Mouse (Mus musculus) kidney, postnatal 10 days (tissue): ENCODE measurements around the gene Iqgap2.

Experiments
- DNase-seq: peaks from one replicate; pipeline ENCODE4 v3.0.0; 2021; ENCODE audit warnings: mixed read lengths

The Iqgap2 gene

DNA sequence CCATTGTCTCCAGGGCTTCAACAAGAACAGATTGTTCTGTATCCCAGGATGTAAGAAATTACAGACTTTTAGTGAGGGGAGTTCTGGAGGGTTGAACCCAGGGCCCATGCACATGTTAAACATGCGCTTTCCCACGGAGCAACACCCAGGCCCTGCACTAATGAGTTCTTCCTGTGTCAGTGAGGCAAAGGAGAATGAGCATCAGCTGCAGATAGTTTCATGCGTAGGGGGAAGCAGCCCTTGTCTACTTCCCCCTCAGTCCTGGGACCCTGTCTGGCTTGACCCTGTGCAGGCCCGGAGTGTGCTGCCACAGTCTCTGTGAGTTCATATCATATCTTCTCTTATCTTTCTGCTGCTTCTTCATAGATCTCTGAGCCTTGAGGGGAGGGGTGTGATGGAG is 244.5 kb downstream of the Iqgap2 start:
- peak; percentile 52 for DNase-seq

- DNase-seq = peak; percentile 79
Observed at GRCm38 (mm10) chr13:95646687-95647111, 245.0 kb downstream of the Iqgap2 start.

GRCm38 (mm10) chr13:95643740-95644139 is 248.0 kb downstream of the Iqgap2 start:
- no peak for DNase-seq

DNA sequence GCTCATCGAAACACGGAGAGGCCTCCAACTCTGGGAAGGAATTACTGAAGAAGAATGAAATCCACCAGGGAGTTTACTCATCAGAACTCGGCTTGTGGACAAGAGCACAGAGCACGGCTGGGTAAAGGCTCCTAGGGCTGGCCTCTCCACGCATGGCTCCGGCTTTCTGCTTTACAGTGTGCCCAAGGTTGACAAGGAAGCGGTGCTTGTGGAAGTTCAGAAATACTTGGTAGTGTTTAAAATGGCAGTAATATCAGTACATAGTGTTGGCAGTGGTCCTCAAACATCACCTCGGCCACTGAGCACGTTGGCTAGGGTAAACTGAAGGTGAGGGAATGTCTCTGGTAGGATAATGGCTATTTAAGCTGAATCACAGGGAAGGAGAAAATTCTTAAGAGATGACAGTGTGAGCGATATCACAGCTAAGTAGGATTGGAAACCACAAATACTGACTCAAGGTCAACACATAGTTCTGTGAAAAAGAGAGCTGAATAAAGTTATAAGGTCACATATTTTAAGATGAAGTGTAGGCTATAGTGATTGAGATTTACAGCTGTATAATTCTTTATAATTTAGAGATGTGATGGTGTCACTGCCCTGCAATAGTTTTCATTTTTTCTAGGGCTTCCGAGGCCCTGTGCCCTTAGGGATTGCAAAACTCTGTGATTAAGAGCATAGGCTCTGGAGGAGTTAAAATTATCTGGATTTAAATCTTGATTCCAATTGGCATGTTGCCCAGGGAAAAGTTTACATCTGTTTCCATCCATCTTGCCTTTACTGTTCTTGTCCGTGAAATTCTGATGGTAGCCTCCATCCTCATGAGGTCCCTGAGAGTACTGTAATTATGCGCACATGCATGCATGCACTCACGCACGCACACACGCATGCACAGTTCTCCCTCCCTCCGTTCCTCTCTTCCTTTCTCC is 250.4 kb downstream of the Iqgap2 start:
- no peak for DNase-seq

DNA sequence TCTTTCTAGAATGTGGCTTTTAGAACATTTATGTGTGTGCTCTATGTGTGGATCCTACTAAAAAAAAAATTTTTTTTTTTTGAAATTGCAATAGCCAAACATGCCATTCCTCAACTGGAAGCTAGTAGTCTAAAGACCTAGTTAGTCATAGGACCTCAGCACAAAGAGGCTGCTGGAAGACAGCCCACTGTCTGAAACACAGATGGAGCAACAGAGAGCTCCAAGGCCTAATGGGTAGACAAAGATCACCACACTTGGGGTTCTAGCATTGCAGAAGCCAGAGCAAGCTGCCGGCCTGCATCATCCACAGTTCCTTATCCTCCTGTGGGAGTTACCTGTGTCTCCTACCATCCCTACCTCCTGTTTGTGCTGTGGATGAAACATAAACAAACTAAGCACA is 251.3 kb downstream of the Iqgap2 start:
- no peak for DNase-seq

DNA sequence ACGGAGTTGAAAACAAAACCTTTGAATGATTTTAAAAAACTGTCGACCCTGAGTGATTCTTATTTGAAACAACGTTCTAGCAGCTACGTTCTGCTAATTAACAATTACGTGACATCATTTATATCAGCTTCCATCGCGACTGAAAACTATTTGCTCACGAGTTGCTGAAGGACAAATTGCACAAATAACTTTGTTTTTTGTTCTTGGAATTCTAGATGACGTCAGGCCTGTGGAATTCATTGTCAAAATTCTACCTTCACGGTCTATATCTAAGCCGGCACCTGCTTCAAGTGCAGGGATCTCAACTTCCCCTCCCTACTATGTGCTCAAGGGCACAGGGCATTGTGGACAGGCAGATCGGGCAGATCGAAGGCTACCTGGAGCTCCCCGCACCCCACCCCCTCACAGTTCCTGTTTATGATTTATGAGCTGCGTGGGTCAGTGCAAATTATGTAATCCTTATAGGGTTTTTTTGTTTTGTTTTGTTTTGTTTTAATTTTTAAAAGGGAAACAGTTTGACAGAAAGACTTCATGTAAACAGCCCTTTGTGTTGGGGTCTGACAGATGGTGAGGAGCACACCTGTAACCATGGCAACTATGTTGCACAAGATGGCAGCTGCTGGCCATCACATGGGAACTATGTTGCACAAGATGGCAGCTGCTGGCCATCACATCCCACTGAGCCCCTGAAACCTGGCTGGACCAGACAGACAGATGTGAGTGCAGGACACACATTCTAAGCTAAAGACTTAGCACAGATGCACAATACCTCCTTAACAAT is 252.2 kb downstream of the Iqgap2 start:
- peak; percentile 51 for DNase-seq

- peak; percentile 72 for DNase-seq
Observed at GRCm38 (mm10) chr13:95638894-95639293, 252.8 kb downstream of the Iqgap2 start.

DNA sequence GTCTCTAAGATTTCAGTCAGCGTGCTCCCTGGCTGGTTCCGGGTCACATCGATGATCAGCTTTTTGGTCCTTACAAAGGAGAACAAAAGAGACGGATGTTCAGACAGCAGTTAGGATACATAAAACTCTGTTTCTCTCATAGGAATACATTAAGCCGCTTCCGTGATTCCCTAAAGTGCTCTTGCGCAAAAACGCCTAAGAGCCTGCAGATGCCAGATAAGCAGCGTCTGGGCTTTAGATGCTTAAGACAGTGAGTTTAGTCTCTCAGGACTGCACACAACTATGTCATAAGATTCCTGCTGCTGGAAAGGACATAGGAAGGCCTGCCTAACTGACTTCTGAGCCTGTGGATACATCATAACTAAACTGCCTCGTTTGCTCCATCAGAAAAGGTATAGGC is 254.0 kb downstream of the Iqgap2 start:
- no peak for DNase-seq

DNA sequence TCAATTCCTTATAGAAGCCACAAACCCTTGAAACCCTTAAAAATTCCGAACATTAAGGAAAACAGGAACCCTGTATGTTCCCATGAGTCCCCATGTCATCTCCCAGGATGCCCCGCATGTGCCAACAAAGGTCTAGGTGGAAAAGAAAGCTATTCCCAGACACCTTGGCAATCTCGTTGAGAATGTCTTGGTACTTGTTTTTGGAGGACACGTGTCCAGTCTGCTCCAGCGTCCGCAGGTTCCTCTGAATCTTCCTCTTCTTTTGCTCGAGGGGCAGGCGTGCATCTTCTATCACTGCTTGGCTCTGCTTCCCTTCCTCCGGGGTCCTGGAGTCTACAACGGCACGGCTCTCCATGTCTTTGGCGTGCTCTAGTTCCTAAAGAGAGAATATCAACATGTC is 256.4 kb downstream of the Iqgap2 start:
- DNase-seq = no peak

DNA sequence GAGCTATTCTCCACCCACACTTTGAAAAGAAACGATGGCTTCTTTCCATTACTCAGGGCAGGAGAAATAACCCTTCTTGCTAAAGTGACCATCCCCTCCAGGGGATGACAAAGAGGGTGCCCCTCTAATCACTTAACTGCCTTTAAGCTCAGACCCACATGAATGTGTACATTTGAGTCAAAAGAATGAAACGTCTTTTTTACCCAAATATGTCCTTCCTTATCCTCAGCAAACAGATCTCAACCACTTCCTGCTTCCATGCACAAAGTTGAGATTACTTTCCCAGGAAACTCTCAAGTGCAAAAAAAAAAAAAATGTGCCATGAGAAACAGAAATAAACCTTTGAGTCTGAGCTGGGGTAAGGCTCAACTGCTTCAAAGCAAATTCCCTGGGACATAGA is 257.3 kb downstream of the Iqgap2 start:
- no peak for DNase-seq

DNA sequence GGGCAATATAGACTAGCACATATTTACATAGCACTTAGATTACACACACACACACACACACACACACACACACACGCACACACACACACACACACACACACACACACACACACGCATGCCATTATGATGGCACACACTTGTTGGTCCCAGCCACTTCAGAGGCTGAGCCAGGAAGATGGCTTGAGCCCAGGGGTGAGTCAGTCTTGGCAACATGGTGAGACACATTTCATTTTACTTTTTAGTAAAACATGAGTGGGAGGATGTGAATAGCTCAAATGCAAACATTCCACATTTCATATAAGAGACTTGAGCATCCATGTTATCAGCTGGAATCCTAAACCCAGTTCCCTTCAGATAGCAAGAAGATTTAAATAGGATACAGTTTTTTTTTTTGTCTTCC is 258.3 kb downstream of the Iqgap2 start:
- no peak for DNase-seq

DNA sequence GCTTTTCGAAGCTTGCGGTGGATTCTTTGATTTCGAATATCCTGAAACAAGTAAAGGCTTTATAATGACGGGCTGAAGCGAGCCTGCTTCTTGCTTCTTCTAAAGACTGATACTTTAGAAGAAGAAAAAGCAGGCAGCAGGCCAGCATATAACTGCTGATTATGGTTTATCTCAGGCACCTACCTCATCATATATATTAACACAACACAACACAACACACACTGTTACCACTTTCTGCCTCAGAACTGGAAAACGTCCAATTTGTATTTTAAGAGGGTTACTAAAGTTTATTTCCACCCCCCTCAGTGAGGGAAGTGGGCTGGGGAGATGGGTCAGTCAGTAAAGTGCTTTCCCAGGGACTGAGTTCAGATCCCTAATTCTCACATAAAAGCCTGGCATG is 259.6 kb downstream of the Iqgap2 start:
- no peak for DNase-seq

DNA sequence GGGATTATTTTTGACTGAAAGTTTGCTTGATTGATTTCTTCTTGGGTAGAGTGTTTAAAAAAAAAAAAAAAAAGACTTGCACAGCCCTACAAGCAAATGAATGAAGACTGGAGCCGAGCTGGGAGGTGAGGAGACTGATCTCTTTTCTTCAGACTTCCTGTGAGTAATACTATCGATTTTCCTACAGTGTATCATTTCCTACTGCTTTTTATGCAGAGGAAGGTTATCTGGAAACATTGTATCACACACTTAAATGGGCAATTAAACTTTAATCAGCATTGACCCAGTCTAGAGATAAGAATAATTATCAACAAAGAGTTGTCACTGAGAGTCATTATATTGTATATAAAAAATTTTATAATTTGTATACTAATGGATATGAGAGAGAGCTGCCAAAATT is 261.0 kb downstream of the Iqgap2 start:
- no peak for DNase-seq

- DNase-seq = no peak
Observed at GRCm38 (mm10) chr13:95629751-95630150, 262.0 kb downstream of the Iqgap2 start.

DNA sequence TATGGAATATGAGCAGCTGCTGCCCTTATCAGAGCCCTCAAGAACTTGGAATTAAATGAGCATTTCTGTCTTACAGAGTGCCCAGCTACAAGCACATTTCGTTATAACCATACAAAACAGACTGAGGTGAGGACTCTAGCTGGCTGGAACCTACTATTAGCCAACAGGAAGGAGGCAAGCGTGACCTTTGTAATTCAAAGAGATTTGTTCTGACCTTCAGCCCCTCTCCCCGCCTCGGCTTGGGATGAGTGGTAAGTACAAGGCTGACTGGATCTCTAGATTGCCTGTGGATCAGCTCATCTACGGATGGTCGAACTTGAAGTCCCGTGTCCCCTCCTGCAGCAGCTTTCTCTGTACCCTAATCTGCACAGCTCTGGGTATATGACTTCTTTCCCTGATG is 265.0 kb downstream of the Iqgap2 start:
- DNase-seq = no peak

- DNase-seq = no peak
Observed at GRCm38 (mm10) chr13:95623042-95623441, 268.7 kb downstream of the Iqgap2 start.

- no peak for DNase-seq
Observed at GRCm38 (mm10) chr13:95621563-95621962, 270.2 kb downstream of the Iqgap2 start.

- DNase-seq = no peak
Observed at GRCm38 (mm10) chr13:95618859-95619258, 272.9 kb downstream of the Iqgap2 start.

DNA sequence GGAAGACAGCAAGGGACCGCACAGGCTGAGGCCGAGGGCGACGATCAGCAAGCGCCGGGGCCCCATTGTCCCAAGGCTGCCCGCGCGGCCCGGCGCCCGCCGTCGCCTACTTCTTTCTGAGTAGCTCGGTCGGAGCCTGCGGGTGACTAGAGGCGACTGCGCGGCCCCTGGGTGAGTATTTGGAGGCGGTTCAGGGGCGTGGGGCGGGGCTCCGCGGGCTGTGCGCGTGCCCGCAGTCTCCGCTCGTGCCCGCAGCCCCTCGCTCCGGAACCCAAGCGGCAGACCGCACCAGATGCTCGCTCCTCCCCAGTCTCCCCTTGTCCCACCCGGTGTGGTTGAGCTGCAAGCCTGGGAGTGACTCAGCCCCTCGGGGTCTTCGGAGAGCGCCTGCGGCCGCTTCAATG is 273.4 kb downstream of the Iqgap2 start, which contains the start of gene F2r:
TSS of gene F2r (minus strand) at position 179 of the 404 bp plus-strand sequence.
- DNase-seq = peak; percentile 93

DNA sequence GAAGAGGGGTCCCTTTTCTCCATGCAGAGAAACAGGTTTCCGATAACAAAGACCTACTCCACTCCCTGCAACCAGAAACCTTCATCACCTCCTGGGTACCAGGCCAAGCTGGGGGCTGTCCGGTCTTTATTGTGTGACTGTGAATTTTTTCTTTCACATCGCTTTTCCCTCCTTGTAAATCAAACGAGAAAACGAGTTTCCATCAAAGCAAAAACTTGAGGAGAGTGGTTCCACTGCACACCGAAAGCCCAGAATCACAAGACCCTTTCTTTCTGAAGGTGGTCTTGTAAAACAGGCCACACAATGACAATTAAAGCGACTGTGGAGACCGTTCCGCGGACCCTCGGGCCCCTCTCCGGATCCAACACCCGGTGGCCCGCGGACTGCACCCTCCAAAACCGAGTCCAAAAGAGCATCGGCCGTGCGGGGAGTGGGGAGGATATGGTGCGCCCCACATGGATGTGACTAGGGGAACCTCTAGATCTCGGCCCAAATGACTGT is 274.0 kb downstream of the Iqgap2 start:
- peak; percentile 52 for DNase-seq

DNA sequence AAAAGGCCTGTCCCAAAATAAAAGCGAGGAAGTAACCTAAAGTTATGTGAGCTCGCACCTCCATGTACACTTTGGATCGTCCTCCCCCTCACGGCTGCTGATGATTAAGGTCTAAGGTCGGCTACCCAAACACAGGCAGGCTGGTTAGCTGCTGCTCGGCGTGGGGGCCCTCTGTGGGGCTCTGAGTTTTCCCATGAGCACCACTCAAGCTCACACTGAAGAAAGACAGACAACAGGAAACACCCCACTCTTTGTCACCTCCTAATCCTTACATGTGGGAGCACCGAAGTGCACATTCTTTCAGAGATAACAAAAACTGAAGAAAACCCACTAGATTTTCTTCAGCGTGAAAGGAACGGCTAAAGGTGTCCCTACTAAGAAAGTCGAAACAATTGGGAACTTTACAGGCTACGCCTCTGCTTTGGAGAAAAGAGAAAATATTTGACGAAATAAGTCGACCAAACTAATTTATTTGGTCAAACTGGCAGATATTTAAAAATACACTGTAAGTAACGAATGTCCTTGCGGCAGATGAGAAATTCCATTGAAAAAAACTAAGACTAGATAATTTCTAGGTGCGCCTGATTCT is 274.5 kb downstream of the Iqgap2 start:
- DNase-seq = no peak

DNA sequence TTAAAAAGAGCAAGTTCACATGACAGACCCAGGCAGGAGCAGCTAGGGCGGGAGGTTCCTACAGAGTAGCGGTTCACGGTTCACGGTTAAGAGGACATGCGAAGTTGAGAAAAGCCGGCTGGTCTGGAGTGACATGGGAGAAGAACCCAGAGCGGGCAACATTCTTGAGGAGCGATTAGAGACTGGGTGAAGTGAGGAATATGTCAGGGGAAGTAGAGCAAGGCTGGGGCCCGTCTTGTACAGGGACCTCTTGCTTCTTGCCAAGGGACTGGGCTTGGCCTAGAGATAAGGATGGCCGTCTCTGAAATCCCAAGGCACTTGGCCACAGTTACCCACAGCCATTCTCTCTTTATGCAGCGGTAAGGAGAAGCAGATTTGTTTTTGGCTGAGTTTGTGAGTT is 275.2 kb downstream of the Iqgap2 start:
- peak; percentile 31 for DNase-seq

DNA sequence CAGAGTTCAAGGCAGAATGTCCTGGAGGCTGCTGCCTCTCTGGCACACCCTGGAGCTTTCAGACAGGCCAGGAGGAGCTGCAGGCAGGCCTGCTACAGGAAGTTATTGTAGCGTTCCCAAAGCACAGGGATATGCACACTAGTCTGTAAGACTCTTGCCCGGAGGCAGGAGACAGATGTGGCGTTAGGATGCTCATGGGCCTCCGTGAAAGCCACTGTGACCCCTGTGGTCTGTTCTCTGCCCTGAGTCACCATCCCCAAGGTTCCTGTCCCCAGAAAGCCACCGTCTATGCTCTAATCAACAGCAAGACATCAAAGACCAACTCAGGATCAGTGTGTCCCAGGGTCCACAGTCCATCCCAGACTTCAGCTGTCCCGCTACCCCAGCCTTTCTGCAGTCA is 277.0 kb downstream of the Iqgap2 start:
- no peak for DNase-seq
